Mouse (Mus musculus) right cerebral cortex, postnatal 14 days (tissue): ENCODE results near the gene Ikbip.

Source experiments
- DNase-seq: peaks from one replicate; pipeline ENCODE4 v3.0.0; 2022

Gene Ikbip

DNA sequence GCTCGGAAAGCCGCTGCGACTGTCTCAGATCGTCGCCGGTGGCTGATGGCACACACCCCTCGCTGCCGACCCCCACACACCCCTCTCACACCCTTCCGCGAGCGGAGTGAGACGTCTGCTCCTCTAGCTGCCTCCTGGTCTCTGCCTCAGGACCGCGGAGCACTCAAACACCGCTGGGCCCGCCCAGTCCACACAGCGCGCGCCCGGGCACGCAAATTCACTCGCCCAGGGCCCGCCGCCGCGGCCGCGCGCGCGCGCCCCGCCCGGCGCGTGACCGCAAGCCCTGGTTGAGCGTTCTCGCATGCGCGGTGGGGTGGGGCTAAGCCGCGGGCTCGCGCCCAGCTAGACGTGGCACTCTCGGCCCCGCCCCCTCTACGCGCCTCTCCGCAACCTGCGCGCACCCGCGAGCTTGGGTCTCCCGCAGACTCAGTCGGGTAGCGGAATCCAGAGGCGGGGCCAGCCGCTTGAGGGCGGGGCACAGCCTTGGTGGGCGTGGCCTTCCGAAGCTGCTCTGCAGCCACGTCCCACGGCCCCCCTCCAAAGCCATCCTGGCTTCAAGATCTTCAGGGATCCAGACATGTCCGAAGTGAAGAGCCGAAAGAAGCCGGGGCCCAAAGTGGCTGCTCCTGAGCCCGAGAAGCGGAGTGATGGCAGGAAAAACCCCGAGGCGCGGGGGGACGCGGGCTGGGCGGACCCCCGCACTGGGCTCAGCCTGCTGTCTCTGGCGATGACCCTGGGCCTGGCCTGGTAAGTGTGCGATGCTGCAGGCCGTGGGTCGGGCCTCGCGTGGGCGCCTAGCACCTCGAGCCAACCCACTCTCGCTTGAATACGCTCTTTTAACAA is at the start of gene Ikbip, which contains the start of gene Apaf1:
Gene Ikbip (plus strand): TSS at position 391 of the 843 bp plus-strand sequence.
Gene Apaf1 (minus strand): TSS at position 221 of the 843 bp plus-strand sequence.
- DNase-seq, result peak; percentile 100

DNA sequence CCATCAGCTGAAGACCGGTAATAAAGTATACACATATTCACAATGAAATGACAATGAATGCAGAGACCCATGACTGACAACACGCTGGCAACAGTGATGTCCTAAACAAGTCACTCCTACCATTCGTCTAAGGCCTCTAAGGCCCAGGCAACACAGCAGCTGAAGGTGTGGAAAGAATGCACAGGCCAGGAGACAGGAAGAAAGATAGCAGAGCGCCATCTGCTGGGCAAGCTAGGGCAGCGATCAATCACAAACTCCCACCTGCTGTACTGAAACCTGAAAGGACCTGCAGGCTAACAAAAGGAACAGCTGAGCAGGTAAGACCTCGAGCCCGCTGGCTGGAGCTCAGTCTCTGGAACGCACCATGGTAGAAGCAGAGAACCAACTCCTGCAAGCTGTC is 48.8 kb upstream of the Ikbip start:
- DNase-seq, result peak; percentile 72

DNA sequence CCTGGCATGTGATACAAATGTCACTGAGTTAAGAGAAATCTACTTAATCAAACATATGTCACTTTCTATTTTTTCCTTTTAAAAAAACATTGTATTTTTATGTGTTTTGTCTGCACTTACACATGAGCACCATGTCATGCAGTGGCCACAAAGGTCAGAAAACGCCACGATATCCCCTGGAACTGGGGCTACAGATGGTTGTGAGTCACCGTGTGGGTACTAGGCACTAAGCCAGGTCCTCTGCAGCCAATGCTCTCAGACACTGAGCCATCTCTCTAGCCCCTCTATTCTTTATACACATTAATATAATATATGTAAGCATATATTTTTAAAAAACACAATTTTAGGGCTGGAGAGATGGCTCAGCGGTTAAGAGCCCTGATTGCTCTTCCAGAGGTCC is 33.0 kb upstream of the Ikbip start:
- DNase-seq, result no peak

- DNase-seq, result no peak
Observed at GRCm38 (mm10) chr10:91051156-91051555, 31.6 kb upstream of the Ikbip start.

GRCm38 (mm10) chr10:91052734-91053133 is 30.0 kb upstream of the Ikbip start:
- DNase-seq, result no peak

DNA sequence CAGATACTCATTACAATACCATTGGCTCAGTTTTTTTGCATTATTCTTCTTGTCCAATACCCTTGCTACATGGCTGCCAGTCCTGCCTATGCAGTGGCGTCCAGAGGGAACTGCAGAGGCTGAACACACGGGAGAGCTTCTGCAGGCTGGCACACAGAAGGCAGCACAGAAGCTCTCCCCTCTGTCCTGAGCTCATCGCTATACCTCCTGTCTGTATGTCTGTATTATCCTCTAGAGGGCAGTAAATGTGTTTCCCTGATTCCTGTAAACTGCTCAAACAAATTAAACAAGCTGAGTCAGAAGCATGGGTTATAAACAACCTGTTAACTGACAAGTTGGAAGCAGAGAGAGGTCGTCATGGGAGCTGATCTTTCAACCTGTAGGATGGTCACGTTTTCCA is 22.0 kb upstream of the Ikbip start:
- DNase-seq, result no peak

DNA sequence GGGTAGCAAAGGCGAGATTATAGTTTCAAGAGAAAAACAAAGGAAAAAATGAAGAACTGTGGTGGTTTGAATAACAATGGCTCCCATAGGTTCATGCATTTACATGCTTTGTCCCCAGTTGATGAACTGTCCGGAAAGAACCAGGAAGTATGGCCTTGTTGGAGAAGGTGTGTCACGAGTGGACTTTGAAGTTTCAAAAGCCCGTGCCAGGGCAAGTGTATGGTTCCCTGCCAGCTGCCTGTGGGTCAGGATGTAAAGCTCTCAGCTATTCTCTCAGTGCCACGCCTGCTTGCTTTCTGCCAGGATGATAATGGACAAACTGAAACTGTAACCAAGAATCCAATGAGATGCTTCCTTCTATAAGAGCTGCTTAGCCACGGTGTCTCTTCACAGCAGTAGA is 20.4 kb upstream of the Ikbip start:
- no peak for DNase-seq

DNA sequence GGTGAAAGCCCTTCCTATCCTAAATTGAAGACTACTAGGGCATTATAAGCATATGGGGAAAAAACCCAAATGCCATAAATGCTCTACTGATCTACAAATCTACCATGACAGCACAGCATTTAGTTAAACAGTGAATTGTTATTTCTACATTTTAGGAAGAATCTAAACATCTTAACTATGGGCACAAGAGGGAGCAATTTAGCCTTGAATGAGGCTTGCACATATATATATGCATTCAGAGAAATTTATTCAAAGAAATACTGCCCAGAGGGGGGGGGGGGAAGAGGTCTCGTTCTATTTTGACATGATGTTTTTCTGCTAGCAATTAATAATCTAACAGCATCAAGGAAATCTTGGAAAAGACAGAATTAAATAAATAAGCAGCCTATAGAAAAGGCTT is 11.0 kb upstream of the Ikbip start:
- no peak for DNase-seq

- DNase-seq, result no peak
Observed at GRCm38 (mm10) chr10:91073345-91073744, 9.4 kb upstream of the Ikbip start.

GRCm38 (mm10) chr10:91076667-91077066 is 6.1 kb upstream of the Ikbip start:
- DNase-seq, result no peak

DNA sequence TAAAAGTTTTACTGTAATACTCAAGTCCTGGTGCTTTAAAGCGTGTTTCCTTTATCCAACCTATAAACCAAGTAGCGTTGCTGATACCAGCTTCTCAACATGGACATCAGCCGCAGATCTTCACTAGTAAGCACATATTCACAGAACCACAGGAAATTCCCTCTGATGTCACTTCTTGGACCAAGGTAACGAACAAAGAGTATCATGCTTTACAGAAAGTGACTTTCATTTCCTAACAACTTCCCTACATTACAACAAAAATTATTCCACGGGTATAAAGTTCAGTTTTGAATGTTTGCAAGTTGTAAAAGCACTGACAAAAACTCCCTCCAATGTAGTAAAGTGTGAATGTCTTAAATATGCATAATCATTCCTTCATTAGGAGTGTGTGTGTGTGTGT is 2.2 kb upstream of the Ikbip start:
- no peak for DNase-seq

- no peak for DNase-seq
Observed at GRCm38 (mm10) chr10:91081959-91082507, 707 bp upstream of the Ikbip start.

DNA sequence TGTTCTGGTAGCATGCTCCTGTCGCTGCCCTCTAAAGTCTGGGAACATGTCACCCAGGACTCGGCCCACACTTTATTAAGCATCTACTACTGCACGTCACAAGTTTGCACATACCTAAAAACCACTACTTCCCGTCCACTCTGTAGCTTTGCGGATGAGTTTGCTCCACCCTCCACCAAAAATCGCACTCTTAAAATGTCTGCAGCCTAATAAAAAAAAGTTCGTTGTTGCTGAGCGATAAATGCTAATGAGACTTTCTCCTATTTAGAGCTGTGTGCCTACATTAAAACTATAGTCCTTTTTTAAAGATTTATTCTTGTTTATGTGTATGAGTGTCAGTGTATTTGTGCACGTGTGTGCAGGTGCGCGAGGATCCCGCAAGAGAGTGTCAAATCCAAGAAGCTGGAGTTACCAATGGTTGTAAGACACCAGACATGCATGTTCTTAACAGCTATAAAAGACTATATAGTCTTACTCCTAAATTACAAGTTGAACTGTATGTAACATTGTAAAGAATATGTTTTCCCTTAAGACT is 720 bp downstream of the Ikbip start:
- DNase-seq, result no peak

- no peak for DNase-seq
Observed at GRCm38 (mm10) chr10:91092812-91093211, 10.1 kb downstream of the Ikbip start.

- DNase-seq, result no peak
Observed at GRCm38 (mm10) chr10:91094251-91095104, 11.7 kb downstream of the Ikbip start.

- no peak for DNase-seq
Observed at GRCm38 (mm10) chr10:91098056-91098455, 15.3 kb downstream of the Ikbip start.

DNA sequence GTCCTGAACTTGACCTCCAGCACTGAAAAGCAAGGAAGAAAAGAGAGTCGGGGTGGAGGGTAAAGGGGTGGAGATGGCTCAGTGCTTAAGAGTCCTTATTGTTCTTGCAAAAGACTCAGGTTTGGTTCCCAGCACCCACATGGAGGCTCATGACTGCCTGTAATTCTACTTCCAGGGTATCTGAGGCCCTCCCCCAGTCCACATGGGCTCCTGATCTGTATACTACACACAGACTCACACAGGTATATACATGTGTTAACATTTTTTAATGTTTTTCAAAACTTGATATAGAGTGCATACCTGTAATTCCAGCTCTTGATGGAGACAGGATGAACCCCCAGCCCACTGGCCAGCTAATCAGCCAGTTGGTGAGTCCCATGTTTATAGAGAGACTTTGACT is 17.4 kb downstream of the Ikbip start:
- DNase-seq, result no peak

DNA sequence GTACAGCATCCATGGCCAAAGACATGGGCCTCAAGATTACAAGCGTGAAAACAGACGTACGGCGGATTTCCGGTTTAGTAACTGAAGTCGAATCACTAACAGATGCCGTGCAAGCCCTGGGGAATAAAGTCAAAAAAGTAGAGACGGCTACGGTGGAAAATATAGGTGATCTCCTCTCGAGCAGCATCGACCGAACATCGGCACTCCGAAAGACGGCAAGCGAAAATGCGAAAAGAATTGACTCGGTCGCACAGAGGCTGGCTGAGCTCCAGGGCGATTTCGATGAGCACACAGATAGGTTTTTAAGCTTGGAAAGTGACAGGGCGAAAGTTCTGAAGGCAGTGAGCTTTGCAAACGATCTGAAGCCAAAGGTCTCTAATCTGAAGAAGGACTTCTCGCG is 19.2 kb downstream of the Ikbip start:
- no peak for DNase-seq

GRCm38 (mm10) chr10:91102799-91103590 is 20.3 kb downstream of the Ikbip start:
- DNase-seq, result no peak

- DNase-seq, result no peak
Observed at GRCm38 (mm10) chr10:91105981-91106380, 23.2 kb downstream of the Ikbip start.

DNA sequence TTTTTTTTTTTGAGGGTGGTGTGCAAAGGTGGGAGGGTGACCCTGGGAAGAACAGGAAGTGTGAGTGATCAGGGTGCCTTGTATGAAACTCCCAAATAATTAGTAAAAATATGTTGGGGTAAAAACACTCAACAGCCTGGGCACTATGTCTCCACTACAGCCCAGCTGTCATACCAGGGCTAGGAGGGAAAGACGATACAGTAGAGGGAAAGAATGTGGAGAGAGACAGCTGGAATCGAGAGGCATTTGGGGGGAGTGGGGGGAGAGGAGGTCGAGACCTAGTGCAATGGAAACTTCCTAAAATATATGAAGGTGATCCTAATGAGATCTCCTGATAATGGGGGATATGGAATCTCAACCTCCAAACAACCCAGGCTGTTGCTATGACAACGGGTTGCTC is 27.1 kb downstream of the Ikbip start:
- DNase-seq, result no peak

GRCm38 (mm10) chr10:91116958-91117357 is 34.2 kb downstream of the Ikbip start:
- no peak for DNase-seq

- DNase-seq, result no peak
Observed at GRCm38 (mm10) chr10:91122646-91123045, 39.9 kb downstream of the Ikbip start.
